Mouse (Mus musculus): Measurements from ENCODE around the gene Frmd8. TPM values are rescaled to one million over a fixed set of nuclear protein-coding genes. Genes with fewer than 3 reads are reported as not detected.

Gene Frmd8
- total RNA-seq, 2 experiments from 2014 or later: 19.8 to 20.1 TPM

GRCm38 (mm10) chr19:5851481-5851971, 23.5 kb downstream of the Frmd8 start:
- DNase-seq (ENCODE audit: low spot score in 2 of 2): no peak

GRCm38 (mm10) chr19:5850860-5851259, 24.2 kb downstream of the Frmd8 start:
- no peak for DNase-seq (ENCODE audit: low spot score in 2 of 2)

DNA sequence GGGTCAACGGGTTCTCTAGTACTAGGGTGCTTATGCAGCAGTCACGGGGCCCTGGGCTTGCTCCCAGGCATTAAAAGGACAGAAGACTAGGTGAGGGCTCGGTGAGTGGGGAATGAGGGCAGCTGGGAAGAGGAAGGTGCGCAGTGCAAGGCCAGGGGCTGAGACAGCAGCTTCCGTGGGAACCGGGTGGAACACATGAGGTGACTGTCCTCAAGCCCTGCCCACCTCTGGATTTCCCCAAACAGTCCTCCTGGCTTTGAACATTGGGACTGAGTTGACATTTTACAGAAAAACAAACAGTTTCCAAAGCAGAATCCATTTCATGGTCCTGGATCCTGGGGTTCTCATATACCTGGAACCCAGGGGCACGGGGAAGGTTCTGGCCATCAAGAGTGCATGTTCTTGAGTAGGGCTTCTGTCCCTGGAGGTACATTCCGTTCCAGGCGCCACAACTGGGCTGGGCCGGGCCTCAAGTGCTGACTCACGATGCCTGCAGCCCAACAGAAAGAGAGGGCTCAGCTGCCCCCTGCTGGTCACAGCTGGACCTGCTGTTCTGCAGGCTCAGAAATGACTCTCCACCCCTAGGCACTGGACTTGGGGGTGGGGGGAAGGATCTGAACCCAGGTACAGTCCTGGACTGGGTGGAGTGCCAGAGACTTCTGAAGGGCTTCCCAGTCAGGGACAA, 25.1 kb downstream of the Frmd8 start:
- DNase-seq (ENCODE audit: low spot score in 2 of 2): peak; percentile 91 to 94

DNA sequence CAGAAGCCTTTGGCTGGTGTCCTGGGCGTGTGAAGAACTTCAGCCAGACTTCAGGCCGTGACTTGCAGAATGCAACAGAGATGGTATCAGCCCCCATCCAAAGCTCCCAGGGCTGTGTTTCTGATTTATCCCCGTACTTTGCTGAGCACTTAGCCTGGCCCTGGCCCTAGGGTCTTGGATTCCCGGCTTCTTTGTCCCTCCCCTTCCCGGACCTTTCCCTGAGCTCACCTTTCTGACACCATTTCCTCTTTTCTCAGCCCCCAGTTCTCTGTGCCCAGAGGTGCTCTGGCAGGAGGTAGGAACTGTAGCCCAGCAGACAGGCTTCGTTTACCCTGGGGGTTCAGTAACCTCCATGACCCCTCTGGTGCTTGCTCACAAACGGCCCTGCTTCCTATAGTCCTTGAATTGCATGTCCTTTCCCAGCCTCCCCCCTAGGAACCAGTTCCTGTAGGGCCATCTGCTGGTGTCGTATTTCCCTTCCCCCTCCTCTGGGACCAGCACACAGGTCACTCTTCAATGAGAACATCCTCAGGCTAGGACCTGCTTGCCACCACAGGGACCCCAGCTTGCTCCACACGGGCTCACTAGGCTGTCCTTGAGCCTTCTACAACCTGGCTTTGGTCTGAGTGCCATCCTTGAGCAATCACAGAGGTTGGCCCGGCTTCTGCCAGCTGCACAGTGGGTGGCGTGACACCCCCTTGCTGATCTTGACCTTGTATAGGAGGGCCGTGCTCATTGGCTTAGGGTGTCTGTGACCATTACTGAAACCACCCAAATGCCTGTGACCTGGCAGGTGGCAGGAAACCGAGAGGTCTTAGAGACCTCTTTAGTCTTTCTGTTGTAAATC, 26.0 kb downstream of the Frmd8 start:
- no peak for DNase-seq (ENCODE audit: low spot score in 2 of 2)

DNA sequence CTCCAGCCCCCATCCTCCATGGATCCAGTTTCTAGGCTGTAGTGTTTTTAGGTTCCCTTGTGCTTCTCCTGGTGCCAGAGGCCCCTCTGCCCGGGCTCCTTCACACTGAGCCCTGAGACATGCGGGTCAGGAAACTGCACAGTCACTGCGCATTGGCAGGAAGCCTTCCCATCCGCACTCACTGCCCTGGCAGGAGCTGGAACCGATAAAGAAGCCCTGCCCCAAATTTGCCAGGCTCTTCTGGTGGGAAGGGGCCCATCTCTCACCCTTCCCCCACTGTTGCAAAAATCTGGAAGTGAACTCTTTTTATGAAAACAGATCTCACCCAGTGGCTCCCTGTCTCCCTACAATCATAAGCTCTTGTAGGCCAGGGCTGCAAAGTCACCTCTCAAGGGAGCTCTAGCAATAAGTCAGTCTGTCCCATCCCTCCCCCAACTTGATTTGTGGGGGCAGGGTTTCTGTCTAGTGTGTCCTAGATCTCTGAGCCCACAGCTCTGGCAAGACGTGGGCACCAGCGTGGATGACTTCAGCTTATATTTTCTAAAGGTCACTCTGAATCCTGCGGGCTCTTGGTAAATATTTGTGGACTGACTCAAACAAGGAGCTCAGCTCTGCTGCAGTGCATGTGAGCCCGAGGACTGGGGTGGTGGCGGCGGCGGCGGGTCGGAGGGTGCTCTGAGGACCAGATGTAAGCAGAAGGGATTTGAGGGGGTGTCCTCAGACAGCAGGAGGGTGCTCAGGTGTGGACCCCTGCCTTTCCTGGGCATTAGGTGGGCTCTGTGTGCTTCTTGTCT, 26.8 kb downstream of the Frmd8 start:
- DNase-seq (ENCODE audit: low spot score in 2 of 2): no peak

DNA sequence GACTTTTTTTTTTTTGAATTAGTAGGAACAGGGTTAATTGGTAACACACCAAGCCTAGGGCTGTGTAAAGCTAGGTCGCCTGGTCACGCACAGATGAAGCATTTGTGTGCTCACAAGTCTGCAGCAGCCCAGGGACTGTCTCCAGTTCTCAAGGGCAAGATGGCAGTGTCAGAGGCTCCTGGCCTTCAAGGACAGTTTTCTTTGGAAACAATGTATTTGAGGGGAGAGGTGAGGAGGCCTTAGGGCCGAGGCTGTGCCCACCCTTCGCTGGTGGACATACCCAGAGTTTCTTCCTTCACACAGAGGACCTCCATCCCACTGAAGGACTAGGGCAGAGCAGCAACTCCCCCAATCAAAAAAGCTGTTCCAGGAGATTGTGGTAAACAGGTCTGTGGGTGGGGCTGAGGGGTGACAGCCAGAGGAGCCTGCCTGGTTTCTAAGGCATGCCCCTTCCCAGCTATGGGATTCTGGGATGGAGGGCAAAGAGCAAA, 27.7 kb downstream of the Frmd8 start:
- DNase-seq (ENCODE audit: low spot score in 2 of 2): no peak

GRCm38 (mm10) chr19:5846557-5847305, 28.3 kb downstream of the Frmd8 start:
- peak; percentile 83 to 94 for DNase-seq (ENCODE audit: low spot score in 2 of 2)

- DNase-seq (ENCODE audit: low spot score in 2 of 2): peak; percentile 58 to 68
Measured at GRCm38 (mm10) chr19:5846154-5846553, 28.9 kb downstream of the Frmd8 start.

- peak; percentile 93 for DNase-seq (ENCODE audit: low spot score in 2 of 2)
Measured at GRCm38 (mm10) chr19:5845319-5846135, 29.5 kb downstream of the Frmd8 start.

DNA sequence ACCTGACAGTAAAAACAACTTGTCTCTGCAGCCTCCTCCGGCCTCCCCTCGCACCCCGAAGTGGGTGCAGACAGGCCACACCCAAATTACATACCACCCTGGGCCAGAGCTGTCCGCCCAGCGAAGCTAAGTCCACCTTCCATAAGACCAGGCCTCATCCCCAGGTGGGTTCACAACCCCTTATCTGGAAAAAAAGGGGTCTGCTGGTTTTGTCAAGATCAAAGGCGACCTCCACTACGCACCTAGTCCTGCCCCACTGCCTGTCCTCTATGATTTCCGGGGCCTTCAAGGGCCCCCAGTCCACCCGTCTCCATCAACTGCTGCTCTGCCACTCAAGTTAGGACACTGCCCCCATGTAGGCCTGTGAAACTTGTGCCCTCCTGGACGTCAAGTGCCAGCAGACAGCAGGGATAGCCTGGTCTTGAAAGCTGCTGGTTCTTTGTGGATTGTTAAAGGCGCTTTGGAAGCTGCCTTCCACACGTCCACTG, 30.2 kb downstream of the Frmd8 start:
- no peak for DNase-seq (ENCODE audit: low spot score in 2 of 2)

DNA sequence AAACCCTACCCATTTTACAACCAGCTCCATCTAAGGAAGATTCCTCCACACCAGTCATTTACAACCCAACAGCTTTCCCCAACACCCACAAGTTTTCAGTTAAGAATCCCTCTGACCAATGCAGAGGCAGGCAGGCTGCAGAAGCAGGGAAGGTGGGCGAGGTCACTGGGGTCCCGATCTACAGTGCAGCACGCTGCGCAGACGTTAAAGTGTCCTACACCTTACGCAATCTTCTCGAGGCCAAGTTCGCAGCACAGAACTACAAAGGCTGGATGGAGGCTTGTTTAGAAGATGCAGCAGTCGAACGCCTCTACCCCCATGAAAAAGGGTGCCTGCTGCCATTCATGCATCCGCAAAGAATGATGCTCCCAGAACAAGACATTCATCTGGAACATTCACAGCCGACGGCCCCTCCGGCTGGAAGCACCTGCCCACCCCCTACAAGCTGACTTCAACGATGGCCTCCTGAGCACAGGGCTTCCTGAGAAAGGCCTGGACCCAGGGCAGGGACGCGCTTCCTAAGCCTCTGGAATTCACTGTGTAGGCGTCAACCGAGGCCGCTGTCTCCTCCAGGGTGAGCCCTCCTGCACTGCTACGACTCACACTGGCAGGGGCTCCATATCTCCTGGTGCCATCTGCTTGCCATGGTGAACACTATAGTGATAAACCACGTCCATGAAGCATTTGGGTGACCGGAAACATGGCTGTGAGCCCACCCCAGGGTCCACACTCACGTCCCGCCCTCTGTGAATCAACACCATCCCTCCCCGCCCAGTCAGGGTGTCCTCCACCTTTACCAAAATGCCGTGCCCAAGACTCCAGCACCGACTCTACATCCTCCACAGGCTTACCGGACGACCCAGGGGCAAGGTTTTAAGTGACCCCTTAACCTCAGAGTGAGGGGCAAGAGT, 31.0 kb downstream of the Frmd8 start:
- no peak for DNase-seq (ENCODE audit: low spot score in 2 of 2)

GRCm38 (mm10) chr19:5842785-5843730, 32.0 kb downstream of the Frmd8 start:
- DNase-seq (ENCODE audit: low spot score in 2 of 2): no peak

GRCm38 (mm10) chr19:5841999-5842784, 32.9 kb downstream of the Frmd8 start:
- no peak for DNase-seq (ENCODE audit: low spot score in 2 of 2)

DNA sequence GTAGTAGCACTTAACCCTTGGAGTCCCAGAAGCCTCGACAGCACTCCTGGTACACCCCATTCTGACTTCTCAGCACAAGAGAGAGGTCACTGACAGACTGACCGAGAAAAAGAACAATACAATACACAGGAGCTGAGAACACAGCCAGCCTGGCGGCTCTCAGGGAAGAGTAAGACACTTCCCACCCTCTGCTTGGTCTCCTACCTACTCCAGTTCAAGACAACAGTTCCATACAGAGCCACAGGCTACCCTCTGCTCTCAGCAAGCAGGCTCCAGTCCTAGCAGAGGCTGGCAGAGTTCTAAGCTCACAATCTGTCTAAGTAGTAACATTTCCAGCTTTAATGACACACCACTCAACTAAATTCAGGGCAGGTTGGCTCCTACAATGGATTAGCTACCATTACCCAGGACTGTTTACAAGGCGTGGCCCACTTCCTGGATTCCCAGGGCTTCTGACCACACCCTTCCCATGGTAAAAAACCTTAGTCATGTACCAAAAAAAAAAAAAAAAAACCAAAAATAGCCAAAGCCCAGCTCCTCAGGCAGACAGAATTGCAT, 33.6 kb downstream of the Frmd8 start:
- DNase-seq (ENCODE audit: low spot score in 2 of 2): no peak

GRCm38 (mm10) chr19:5840890-5841388, 34.1 kb downstream of the Frmd8 start:
- no peak for DNase-seq (ENCODE audit: low spot score in 2 of 2)

Measured in layer of hippocampus, postnatal 14 days (tissue).